Mouse (Mus musculus): Measurements from ENCODE around the gene Sh3pxd2a. TPM values are rescaled to one million over a fixed set of nuclear protein-coding genes. Genes with fewer than 3 reads are reported as not detected.

Sh3pxd2a gene
- polyA plus RNA-seq, 1 experiment from 2014 or later = 0.65 TPM

GRCm38 (mm10) chr19:47493017-47493997 lies 29.1 kb upstream of the Sh3pxd2a start:
- H3K36me3 ChIP-seq (ENCODE audit: control insufficient read depth, insufficient read depth) = no peaks in the 10 kb centered on the region
- no peaks in the 10 kb centered on the region for H3K27me3 ChIP-seq (ENCODE audit: control insufficient read depth, insufficient read depth, low read depth, low read length)
- peaks cover 3% of the 10 kb centered on the region for H3K9me3 ChIP-seq (replicated peaks; ENCODE audit: control insufficient read depth, low read length)
- ATAC-seq (ENCODE audit: low read depth) = no peak
- H3K4me2 ChIP-seq (ENCODE audit: low read depth, low read length) = no peak overlapping the region
- WGBS (ENCODE audit: insufficient replicate concordance) = 69% methylated on average over 23 of the region's 23 CpGs
- no peaks in the 10 kb centered on the region for H3K4me1 ChIP-seq (ENCODE audit: control insufficient read depth, low read depth, low read length)
- no peak overlapping the region for H3K9ac ChIP-seq (ENCODE audit: low read depth, low read length)
- H3K4me3 ChIP-seq (ENCODE audit: low read depth, low read length) = no peak overlapping the region
- H3K27ac ChIP-seq (ENCODE audit: low read length) = no peak overlapping the region

- 73% methylated on average over 6 of the region's 6 CpGs for WGBS (ENCODE audit: insufficient replicate concordance)
- no peaks in the 10 kb centered on the region for H3K27me3 ChIP-seq (ENCODE audit: control insufficient read depth, insufficient read depth, low read depth, low read length)
- H3K36me3 ChIP-seq (ENCODE audit: control insufficient read depth, insufficient read depth) = no peaks in the 10 kb centered on the region
- H3K4me3 ChIP-seq (ENCODE audit: low read depth, low read length) = no peak overlapping the region
- no peak for ATAC-seq (ENCODE audit: low read depth)
- peaks cover 3% of the 10 kb centered on the region for H3K9me3 ChIP-seq (replicated peaks; ENCODE audit: control insufficient read depth, low read length)
- H3K4me1 ChIP-seq (ENCODE audit: control insufficient read depth, low read depth, low read length) = no peaks in the 10 kb centered on the region; the same call in 1 of the 2 replicates
- H3K27ac ChIP-seq (ENCODE audit: low read length) = no peak overlapping the region
- no peak overlapping the region for H3K9ac ChIP-seq (ENCODE audit: low read depth, low read length)
- H3K4me2 ChIP-seq (ENCODE audit: low read depth, low read length) = no peak overlapping the region
Observed at GRCm38 (mm10) chr19:47492422-47492821, 28.2 kb upstream of the Sh3pxd2a start.

GRCm38 (mm10) chr19:47491853-47492252 lies 27.7 kb upstream of the Sh3pxd2a start:
- Histone ChIP-seq H3K4me1 (ENCODE audit: control insufficient read depth, low read depth, low read length) (no peaks in the 10 kb centered on the region; the same call in 1 of the 2 replicates), H3K27me3 (ENCODE audit: control insufficient read depth, insufficient read depth, low read depth, low read length) (no peaks in the 10 kb centered on the region), H3K4me3 (ENCODE audit: low read depth, low read length) (no peak overlapping the region), H3K36me3 (ENCODE audit: control insufficient read depth, insufficient read depth) (no peaks in the 10 kb centered on the region), H3K27ac (ENCODE audit: low read length) (no peak overlapping the region), H3K4me2 (ENCODE audit: low read depth, low read length) (no peak overlapping the region), H3K9ac (ENCODE audit: low read depth, low read length) (no peak overlapping the region), H3K9me3 (replicated peaks; ENCODE audit: control insufficient read depth, low read length) (peaks cover 3% of the 10 kb centered on the region)
- no peak for ATAC-seq (ENCODE audit: low read depth)
- 75% methylated on average over 2 of the region's 2 CpGs for WGBS (ENCODE audit: insufficient replicate concordance)

- Histone ChIP-seq H3K36me3 (ENCODE audit: control insufficient read depth, insufficient read depth) (no peaks in the 10 kb centered on the region), H3K27me3 (ENCODE audit: control insufficient read depth, insufficient read depth, low read depth, low read length) (peaks cover 1% of the 10 kb centered on the region; the same call in 1 of the 2 replicates), H3K9ac (ENCODE audit: low read depth, low read length) (no peak overlapping the region), H3K4me3 (ENCODE audit: low read depth, low read length) (no peak overlapping the region), H3K4me2 (ENCODE audit: low read depth, low read length) (no peak overlapping the region), H3K27ac (ENCODE audit: low read length) (no peak overlapping the region), H3K4me1 (ENCODE audit: control insufficient read depth, low read depth, low read length) (no peaks in the 10 kb centered on the region; the same call in 1 of the 2 replicates), H3K9me3 (replicated peaks; ENCODE audit: control insufficient read depth, low read length) (peaks cover 3% of the 10 kb centered on the region)
- no peak for ATAC-seq (ENCODE audit: low read depth)
- WGBS (ENCODE audit: insufficient replicate concordance) = 65% methylated on average over 3 of the region's 3 CpGs
Observed at GRCm38 (mm10) chr19:47489233-47489632, 25.0 kb upstream of the Sh3pxd2a start.

GRCm38 (mm10) chr19:47488250-47488649 lies 24.0 kb upstream of the Sh3pxd2a start:
- Histone ChIP-seq H3K4me2 (ENCODE audit: low read depth, low read length) (no peak overlapping the region), H3K27me3 (ENCODE audit: control insufficient read depth, insufficient read depth, low read depth, low read length) (peaks cover 2% of the 10 kb centered on the region; the same call in 1 of the 2 replicates), H3K4me1 (ENCODE audit: control insufficient read depth, low read depth, low read length) (no peaks in the 10 kb centered on the region; the same call in 1 of the 2 replicates), H3K27ac (ENCODE audit: low read length) (no peak overlapping the region), H3K36me3 (ENCODE audit: control insufficient read depth, insufficient read depth) (no peaks in the 10 kb centered on the region), H3K4me3 (ENCODE audit: low read depth, low read length) (no peak overlapping the region), H3K9me3 (replicated peaks; ENCODE audit: control insufficient read depth, low read length) (peaks cover 3% of the 10 kb centered on the region), H3K9ac (ENCODE audit: low read depth, low read length) (no peak overlapping the region)
- no peak for ATAC-seq (ENCODE audit: low read depth)
- 37% methylated on average over 4 of the region's 4 CpGs for WGBS (ENCODE audit: insufficient replicate concordance)

GRCm38 (mm10) chr19:47487572-47487971 lies 23.4 kb upstream of the Sh3pxd2a start:
- no peak overlapping the region for H3K27ac ChIP-seq (ENCODE audit: low read length)
- 77% methylated on average over 9 of the region's 9 CpGs for WGBS (ENCODE audit: insufficient replicate concordance)
- peaks cover 2% of the 10 kb centered on the region; the same call in 1 of the 2 replicates for H3K27me3 ChIP-seq (ENCODE audit: control insufficient read depth, insufficient read depth, low read depth, low read length)
- peaks cover 3% of the 10 kb centered on the region for H3K9me3 ChIP-seq (replicated peaks; ENCODE audit: control insufficient read depth, low read length)
- H3K36me3 ChIP-seq (ENCODE audit: control insufficient read depth, insufficient read depth) = no peaks in the 10 kb centered on the region
- H3K4me3 ChIP-seq (ENCODE audit: low read depth, low read length) = no peak overlapping the region
- no peaks in the 10 kb centered on the region; the same call in 1 of the 2 replicates for H3K4me1 ChIP-seq (ENCODE audit: control insufficient read depth, low read depth, low read length)
- H3K4me2 ChIP-seq (ENCODE audit: low read depth, low read length) = no peak overlapping the region
- no peak overlapping the region for H3K9ac ChIP-seq (ENCODE audit: low read depth, low read length)
- ATAC-seq (ENCODE audit: low read depth) = no peak

- Histone ChIP-seq H3K4me3 (ENCODE audit: low read depth, low read length) (no peak overlapping the region), H3K9me3 (replicated peaks; ENCODE audit: control insufficient read depth, low read length) (peaks cover 7% of the 10 kb centered on the region), H3K4me2 (ENCODE audit: low read depth, low read length) (no peak overlapping the region), H3K36me3 (ENCODE audit: control insufficient read depth, insufficient read depth) (no peaks in the 10 kb centered on the region), H3K27me3 (ENCODE audit: control insufficient read depth, insufficient read depth, low read depth, low read length) (peaks cover 2% of the 10 kb centered on the region; the same call in 1 of the 2 replicates), H3K9ac (ENCODE audit: low read depth, low read length) (no peak overlapping the region), H3K4me1 (ENCODE audit: control insufficient read depth, low read depth, low read length) (no peaks in the 10 kb centered on the region; the same call in 1 of the 2 replicates), H3K27ac (ENCODE audit: low read length) (no peak overlapping the region)
- WGBS (ENCODE audit: insufficient replicate concordance) = 20% methylated on average over 9 of the region's 9 CpGs
- no peak for ATAC-seq (ENCODE audit: low read depth)
Observed at GRCm38 (mm10) chr19:47485997-47486566, 21.9 kb upstream of the Sh3pxd2a start.

- no peak overlapping the region for H3K27ac ChIP-seq (ENCODE audit: low read length)
- no peaks in the 10 kb centered on the region for H3K36me3 ChIP-seq (ENCODE audit: control insufficient read depth, insufficient read depth)
- no peak overlapping the region for H3K9ac ChIP-seq (ENCODE audit: low read depth, low read length)
- H3K9me3 ChIP-seq (replicated peaks; ENCODE audit: control insufficient read depth, low read length) = peaks cover 4% of the 10 kb centered on the region
- 61% methylated on average over 3 of the region's 3 CpGs for WGBS (ENCODE audit: insufficient replicate concordance)
- no peak overlapping the region for H3K4me2 ChIP-seq (ENCODE audit: low read depth, low read length)
- H3K4me1 ChIP-seq (ENCODE audit: control insufficient read depth, low read depth, low read length) = no peaks in the 10 kb centered on the region; the same call in 1 of the 2 replicates
- no peak for ATAC-seq (ENCODE audit: low read depth)
- H3K4me3 ChIP-seq (ENCODE audit: low read depth, low read length) = no peak overlapping the region
- H3K27me3 ChIP-seq (ENCODE audit: control insufficient read depth, insufficient read depth, low read depth, low read length) = peaks cover 2% of the 10 kb centered on the region; the same call in 1 of the 2 replicates
Observed at GRCm38 (mm10) chr19:47484110-47484509, 19.9 kb upstream of the Sh3pxd2a start.

Measured in liver, embryonic 16.5 days (tissue).